7 mouse cellular contexts compared by ENCODE assay signal in the genomic region with DNA sequence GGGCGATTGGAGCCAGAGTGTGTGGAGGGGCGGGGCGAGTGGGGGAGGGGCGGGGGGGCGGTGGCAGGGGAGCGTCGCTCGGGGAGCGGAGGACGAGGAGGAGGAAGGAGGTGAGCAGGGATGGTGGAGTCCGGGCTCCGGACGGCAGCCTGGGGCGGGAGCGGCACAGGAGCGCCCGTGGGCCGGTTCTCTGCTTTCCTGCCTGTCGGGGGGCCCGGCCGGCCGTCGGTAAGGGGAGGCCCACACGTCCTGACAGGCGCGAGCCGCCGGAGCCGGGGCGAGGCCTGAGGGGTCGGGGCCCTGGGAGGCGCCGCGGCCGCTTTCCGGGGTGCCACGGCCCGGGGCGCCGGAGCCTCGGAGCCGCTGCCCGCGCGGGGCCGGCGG. TPM values are rescaled to one million over a fixed set of nuclear protein-coding genes. Genes with fewer than 3 reads are reported as not detected.
DNase-seq lines count a peak whose midpoint lies in the region; ATAC-seq lines count a peak whose summit lies in the region.

No protein-coding gene starts in this region.

- peak overlapping the region; percentile 98 for H3K27ac ChIP-seq in lung, embryonic 15.5 days
- H3K27ac ChIP-seq in embryonic facial prominence, embryonic 13.5 days = peak overlapping the region; percentile 98
- peak overlapping the region; percentile 96 for H3K27ac ChIP-seq in intestine, embryonic 16.5 days (ENCODE audit: low read length)
- peak overlapping the region; percentile 99 for H3K27ac ChIP-seq in neural tube, embryonic 15.5 days (replicated peaks)

- peak overlapping the region; percentile 94 for H3K9ac ChIP-seq in lung, embryonic 15.5 days
- H3K9ac ChIP-seq in embryonic facial prominence, embryonic 13.5 days = peak overlapping the region; percentile 97
- H3K9ac ChIP-seq in intestine, embryonic 16.5 days (ENCODE audit: low read depth, low read length) = peak overlapping the region; percentile 94
- H3K9ac ChIP-seq in neural tube, embryonic 15.5 days (replicated peaks) = peak overlapping the region; percentile 94

- no peaks in the 10 kb centered on the region for H3K27me3 ChIP-seq in lung, embryonic 15.5 days
- H3K27me3 ChIP-seq in embryonic facial prominence, embryonic 13.5 days = no peaks in the 10 kb centered on the region
- H3K27me3 ChIP-seq in intestine, embryonic 16.5 days (replicated peaks; ENCODE audit: control insufficient read depth, insufficient read depth, low read length) = no peaks in the 10 kb centered on the region
- H3K27me3 ChIP-seq in neural tube, embryonic 15.5 days (replicated peaks) = no peaks in the 10 kb centered on the region

- peak overlapping the region; percentile 76 for H3K4me2 ChIP-seq in lung, embryonic 15.5 days
- peak overlapping the region; percentile 67 for H3K4me2 ChIP-seq in embryonic facial prominence, embryonic 13.5 days
- H3K4me2 ChIP-seq in intestine, embryonic 16.5 days (ENCODE audit: low read depth, low read length) = peak overlapping the region; percentile 75; the same call in 1 of the 2 replicates
- H3K4me2 ChIP-seq in neural tube, embryonic 15.5 days = peak overlapping the region; percentile 67

- DNase-seq in lung, postnatal 10 days = no peak
- DNase-seq in left cerebral cortex, adult 11 months (ENCODE audit: low spot score) = no peak
- DNase-seq in layer of hippocampus, postnatal 25 days (ENCODE audit: extremely low spot score in 1 of 2, low spot score in 1 of 2) = no peak

- ATAC-seq in lung, embryonic 15.5 days (ENCODE audit: borderline replicate concordance, extremely low read depth, low FRiP score, low TSS enrichment) = no peak
- ATAC-seq in embryonic facial prominence, embryonic 13.5 days (ENCODE audit: insufficient number of reproducible peaks, insufficient read depth, low FRiP score, low TSS enrichment, low read depth) = peak; percentile 59; the same call in 1 of the 2 replicates
- no peak; the same call in 1 of the 2 replicates for ATAC-seq in intestine, embryonic 16.5 days
- no peak for ATAC-seq in neural tube, embryonic 15.5 days (ENCODE audit: low FRiP score)

- peak overlapping the region; percentile 98 for H3K4me3 ChIP-seq in lung, embryonic 15.5 days
- H3K4me3 ChIP-seq in embryonic facial prominence, embryonic 13.5 days = peak overlapping the region; percentile 96
- H3K4me3 ChIP-seq in intestine, embryonic 16.5 days (ENCODE audit: low read length) = peak overlapping the region; percentile 86
- peak overlapping the region; percentile 95 for H3K4me3 ChIP-seq in neural tube, embryonic 15.5 days (replicated peaks)

- H3K36me3 ChIP-seq in lung, embryonic 15.5 days = no peaks in the 10 kb centered on the region
- no peaks in the 10 kb centered on the region for H3K36me3 ChIP-seq in embryonic facial prominence, embryonic 13.5 days
- no peaks in the 10 kb centered on the region for H3K36me3 ChIP-seq in intestine, embryonic 16.5 days (ENCODE audit: control insufficient read depth, insufficient read depth, low read length)
- no peaks in the 10 kb centered on the region for H3K36me3 ChIP-seq in neural tube, embryonic 15.5 days

- no peaks in the 10 kb centered on the region for H3K9me3 ChIP-seq in lung, embryonic 15.5 days
- no peaks in the 10 kb centered on the region for H3K9me3 ChIP-seq in embryonic facial prominence, embryonic 13.5 days
- H3K9me3 ChIP-seq in intestine, embryonic 16.5 days (ENCODE audit: control insufficient read depth, low read length) = no peaks in the 10 kb centered on the region
- H3K9me3 ChIP-seq in neural tube, embryonic 15.5 days (replicated peaks) = no peaks in the 10 kb centered on the region

- H3K4me1 ChIP-seq in lung, embryonic 15.5 days = peaks cover 27% of the 10 kb centered on the region
- peaks cover 13% of the 10 kb centered on the region for H3K4me1 ChIP-seq in embryonic facial prominence, embryonic 13.5 days
- H3K4me1 ChIP-seq in intestine, embryonic 16.5 days (ENCODE audit: control insufficient read depth, insufficient read depth, low read length) = peaks cover 7% of the 10 kb centered on the region; the same call in 1 of the 2 replicates
- peaks cover 22% of the 10 kb centered on the region for H3K4me1 ChIP-seq in neural tube, embryonic 15.5 days

- WGBS in lung, embryonic 15.5 days = under 1% methylated on average over 42 of the region's 47 CpGs
- WGBS in embryonic facial prominence, embryonic 13.5 days = 0% methylated on average over 11 of the region's 47 CpGs
- WGBS in intestine, embryonic 16.5 days = under 1% methylated on average over 37 of the region's 47 CpGs
- under 1% methylated on average over 30 of the region's 47 CpGs for WGBS in neural tube, embryonic 15.5 days

RNA-seq across cellular contexts. Expression of a gene that starts 0.4 kb away (rescaled TPM):
- 58.0 and 58.9 TPM in 2 replicates for polyA plus RNA-seq in lung, embryonic 15.5 days (2015; fragmentation: Nextera tagmentation; extraction: Ambion mirVana)
- polyA plus RNA-seq in embryonic facial prominence, embryonic 13.5 days (2015; fragmentation: Nextera tagmentation; extraction: Ambion mirVana) = 82.9 and 97.9 TPM in 2 replicates
- polyA plus RNA-seq in intestine, embryonic 16.5 days (2015; fragmentation: Nextera tagmentation; extraction: Ambion mirVana) = 65.8 and 74.1 TPM in 2 replicates
- polyA plus RNA-seq in neural tube, embryonic 15.5 days (2015; fragmentation: Nextera tagmentation; extraction: Ambion mirVana) = 115 and 135 TPM in 2 replicates
- 10 to 100 TPM; 53.3 to 54.2 TPM for total RNA-seq in layer of hippocampus, postnatal 25 days (2021)

RNA-seq across cellular contexts. Expression of a gene that starts 0.7 kb away (rescaled TPM):
- 41.6 and 43.6 TPM in 2 replicates for polyA plus RNA-seq in lung, embryonic 15.5 days (2015; fragmentation: Nextera tagmentation; extraction: Ambion mirVana)
- polyA plus RNA-seq in embryonic facial prominence, embryonic 13.5 days (2015; fragmentation: Nextera tagmentation; extraction: Ambion mirVana) = 50.5 and 54.7 TPM in 2 replicates
- 35.8 and 36.1 TPM in 2 replicates for polyA plus RNA-seq in intestine, embryonic 16.5 days (2015; fragmentation: Nextera tagmentation; extraction: Ambion mirVana)
- 58.4 and 59.4 TPM in 2 replicates for polyA plus RNA-seq in neural tube, embryonic 15.5 days (2015; fragmentation: Nextera tagmentation; extraction: Ambion mirVana)
- total RNA-seq in layer of hippocampus, postnatal 25 days (2021) = 10 to 100 TPM; 47.8 to 49.1 TPM

RNA-seq across cellular contexts. Expression of a gene that starts 52.7 kb away (rescaled TPM):
- 87.7 and 89.7 TPM in 2 replicates for polyA plus RNA-seq in lung, embryonic 15.5 days (2015; fragmentation: Nextera tagmentation; extraction: Ambion mirVana)
- 130 and 135 TPM in 2 replicates for polyA plus RNA-seq in embryonic facial prominence, embryonic 13.5 days (2015; fragmentation: Nextera tagmentation; extraction: Ambion mirVana)
- polyA plus RNA-seq in intestine, embryonic 16.5 days (2015; fragmentation: Nextera tagmentation; extraction: Ambion mirVana) = 65.7 and 72.7 TPM in 2 replicates
- 60.3 and 69.1 TPM in 2 replicates for polyA plus RNA-seq in neural tube, embryonic 15.5 days (2015; fragmentation: Nextera tagmentation; extraction: Ambion mirVana)
- 100 to 1,000 TPM; 118 to 120 TPM for total RNA-seq in layer of hippocampus, postnatal 25 days (2021)
